Mouse (Mus musculus) left cerebral cortex, adult 2 months (tissue): Measurements from ENCODE around the gene Bora. TPM values are rescaled to one million over a fixed set of nuclear protein-coding genes. Genes with fewer than 3 reads are reported as not detected.

Experiments used
- DNase-seq, 2 experiments: peaks; one replicate each; pipeline ENCODE4 v3.0.0; 2021 to 2022; ENCODE audit warnings: low spot score in 2 of 2, mixed read lengths in 1 of 2; ENCODE audit errors: extremely low spot score in 1 of 2
- H3K27ac ChIP-seq: fragments of 200-600 bp; 2 replicates; pipeline ENCODE4 v1.8.1; 2022
- H3K4me3 ChIP-seq: fragments of 200-600 bp; 2 replicates; pipeline ENCODE4 v1.8.1; 2022
- CTCF ChIP-seq: fragments of 200-600 bp; IDR thresholded peaks from 2 replicates; pipeline ENCODE4 v1.8.1; 2022; ENCODE audit warnings: antibody characterized with exemption, mild to moderate bottlenecking, moderate library complexity
- intact Hi-C: fragments of 180-260 bp; cut with DNase I; formaldehyde crosslinking; loops from one replicate; pipeline ENCODE4 v1.15.1; 2025
- total RNA-seq, 2 experiments: library from RNA; stranded (reverse); gene quantifications; 2 replicates each; pipeline ENCODE4 v1.2.3; 2021

Gene Bora
- total RNA-seq, 2 experiments from 2014 or later = 2.6 to 4.1 TPM

GRCm38 (mm10) chr14:99099267-99099966 is 53.4 kb downstream of the Bora start, which contains the start of the genes Pibf1 and Dis3:
Gene Pibf1, plus strand, starts transcription at chr14:99099424.
Gene Dis3, minus strand, starts transcription at chr14:99099770.
- intact Hi-C loops = loop anchor here (2.0 kb wide), 2 partner anchors 53 to 69 kb away; partner anchors contain the start of genes Bora and Mzt1
- H3K27ac ChIP-seq = peak within 1 kb of the TSS; percentile 55
- no peak; the same call in 1 of the 2 replicates for TF ChIP-seq CTCF
- peak within 1 kb of the TSS; percentile 82 for H3K4me3 ChIP-seq
- DNase-seq = peak; percentile 99

DNA sequence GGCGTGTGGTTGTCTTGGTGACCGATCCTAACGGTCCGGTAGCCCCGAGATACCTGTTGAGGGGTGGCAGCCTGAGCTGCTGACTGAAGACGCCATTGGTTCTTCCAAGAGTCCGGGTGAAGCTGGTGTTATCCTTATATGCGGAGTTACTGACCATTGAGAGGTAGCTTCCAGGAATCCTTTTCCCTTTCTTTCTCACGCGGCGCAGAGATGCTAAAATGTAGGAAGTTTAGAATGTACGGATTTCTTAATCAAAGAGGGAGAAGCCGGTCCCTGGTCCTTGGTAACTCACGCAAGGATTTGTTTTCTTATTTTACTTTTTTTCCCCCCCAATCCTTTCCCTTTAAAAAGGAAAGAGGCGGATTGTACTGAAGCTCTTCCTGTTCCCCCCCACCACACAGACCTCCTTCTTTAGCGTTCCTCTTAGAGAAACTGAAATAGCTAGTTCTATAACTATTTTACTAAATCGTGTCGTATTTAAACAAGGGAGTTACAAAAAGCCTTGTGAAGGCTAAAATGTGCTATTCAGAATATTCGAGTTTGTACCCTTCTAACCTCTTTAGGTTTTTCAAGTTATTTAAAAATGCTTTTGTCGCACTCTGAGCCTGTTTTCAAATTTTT is 54.1 kb downstream of the Bora start:
- TF ChIP-seq CTCF = no peak
- peak overlapping the region; percentile 82 for H3K4me3 ChIP-seq
- DNase-seq = no peak
- H3K27ac ChIP-seq = peak overlapping the region; percentile 54; the same call in 1 of the 2 replicates
- intact Hi-C loops = loop anchor here (2.0 kb wide), 2 partner anchors 53 to 69 kb away; partner anchors contain the start of genes Bora and Mzt1

DNA sequence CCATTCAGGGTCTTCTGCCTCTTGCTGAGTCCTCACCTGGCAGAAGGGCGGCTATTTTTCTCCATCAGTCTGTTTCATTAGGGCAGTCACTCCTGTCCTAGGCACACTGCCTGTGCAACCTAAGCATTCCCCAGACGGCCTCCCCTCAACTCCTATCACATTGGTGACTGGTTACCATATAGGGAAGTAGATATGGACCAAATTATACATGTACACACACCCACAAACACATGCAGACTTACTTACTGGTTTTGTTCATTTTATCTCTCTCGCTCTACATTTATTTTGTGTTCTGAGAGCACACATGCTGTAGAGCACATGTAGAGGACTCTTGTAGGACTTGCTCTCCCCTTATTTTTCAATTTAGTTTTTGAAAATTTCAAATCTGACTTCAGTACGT is 57.0 kb downstream of the Bora start:
- no peak overlapping the region for H3K27ac ChIP-seq
- TF ChIP-seq CTCF = no peak
- H3K4me3 ChIP-seq = no peak overlapping the region
- DNase-seq = no peak
- intact Hi-C loops = no loop called here

DNA sequence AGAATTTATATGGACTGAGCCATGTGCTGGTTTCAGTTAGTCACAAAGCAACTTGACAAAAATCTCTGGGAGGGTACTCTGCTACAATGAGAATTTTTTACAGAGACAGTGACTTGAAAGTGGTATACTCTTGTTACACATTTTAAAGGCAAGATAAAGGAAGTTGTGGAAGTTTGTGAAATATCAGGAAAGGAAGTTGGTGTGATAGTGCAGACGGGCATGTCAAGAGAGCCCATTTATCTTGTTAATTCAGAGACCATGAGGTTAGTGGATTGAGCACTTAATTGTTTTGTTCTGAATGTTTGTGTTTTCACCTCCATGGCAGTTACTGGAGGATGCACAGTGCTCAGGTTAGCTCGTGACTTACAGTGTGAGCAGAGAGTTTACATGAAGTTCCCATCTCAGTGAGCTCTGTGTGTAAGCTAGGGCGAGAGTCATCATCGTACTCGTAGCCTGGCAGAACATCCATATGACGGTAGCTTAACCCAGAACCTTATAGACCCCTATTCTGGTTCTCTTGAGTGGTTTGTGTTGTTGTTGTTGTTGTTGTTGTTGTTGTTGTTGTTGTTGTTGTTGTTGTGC is 58.6 kb downstream of the Bora start:
- Histone ChIP-seq H3K4me3 (no peak overlapping the region), H3K27ac (no peak overlapping the region)
- TF ChIP-seq CTCF = no peak
- DNase-seq = no peak
- intact Hi-C loops = no loop called here

DNA sequence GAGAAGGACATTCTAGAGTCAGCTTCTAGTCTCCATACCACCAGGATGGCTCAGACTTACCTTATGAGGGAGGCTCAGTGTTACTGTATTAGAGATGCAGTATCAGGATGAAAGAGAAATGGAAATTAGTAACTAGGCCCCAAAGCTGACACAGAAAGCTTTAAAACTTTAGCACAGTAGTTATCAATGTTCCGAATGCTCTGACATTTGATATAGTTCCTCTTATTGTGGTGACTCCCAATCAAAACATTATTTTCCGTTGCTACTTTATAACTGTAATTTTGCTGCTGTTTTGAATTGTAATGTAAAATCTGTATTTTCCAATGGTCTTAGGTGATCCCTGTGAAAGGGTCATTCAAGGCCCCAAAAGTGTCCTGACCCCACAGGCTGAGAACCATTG is 60.6 kb downstream of the Bora start:
- no peak for DNase-seq
- TF ChIP-seq CTCF = no peak
- intact Hi-C loops = no loop called here
- Histone ChIP-seq H3K4me3 (no peak overlapping the region), H3K27ac (no peak overlapping the region)

GRCm38 (mm10) chr14:99107631-99108187 is 61.7 kb downstream of the Bora start:
- no peak for DNase-seq
- intact Hi-C loops = no loop called here
- no peak overlapping the region for H3K27ac ChIP-seq
- no peak overlapping the region for H3K4me3 ChIP-seq
- TF ChIP-seq CTCF = no peak

DNA sequence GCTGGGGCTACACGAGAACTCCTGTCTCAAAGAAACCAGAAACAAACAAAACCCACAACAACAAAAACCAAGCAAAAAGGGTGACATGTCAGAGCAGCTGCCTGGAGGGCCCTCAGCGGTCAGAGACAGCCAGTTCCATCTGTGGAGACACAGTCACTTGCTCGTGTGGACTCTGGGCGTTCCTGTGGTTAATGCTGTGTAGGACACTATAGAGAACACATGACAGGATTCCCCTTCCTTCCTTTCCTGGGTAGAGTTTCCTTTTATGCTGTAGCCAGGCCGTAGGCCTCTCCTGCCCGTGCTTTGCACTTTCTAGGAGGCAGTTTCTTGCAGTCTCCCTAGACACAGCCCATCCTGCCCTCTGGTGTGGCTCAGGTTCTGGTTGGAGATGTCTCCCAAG is 62.7 kb downstream of the Bora start:
- H3K27ac ChIP-seq = no peak overlapping the region
- no peak for DNase-seq
- intact Hi-C loops = no loop called here
- no peak overlapping the region for H3K4me3 ChIP-seq
- no peak for TF ChIP-seq CTCF

GRCm38 (mm10) chr14:99117576-99117975 is 71.6 kb downstream of the Bora start:
- DNase-seq = no peak
- TF ChIP-seq CTCF = peak; percentile 38
- H3K4me3 ChIP-seq = no peak overlapping the region
- H3K27ac ChIP-seq = no peak overlapping the region
- intact Hi-C loops = no loop called here

DNA sequence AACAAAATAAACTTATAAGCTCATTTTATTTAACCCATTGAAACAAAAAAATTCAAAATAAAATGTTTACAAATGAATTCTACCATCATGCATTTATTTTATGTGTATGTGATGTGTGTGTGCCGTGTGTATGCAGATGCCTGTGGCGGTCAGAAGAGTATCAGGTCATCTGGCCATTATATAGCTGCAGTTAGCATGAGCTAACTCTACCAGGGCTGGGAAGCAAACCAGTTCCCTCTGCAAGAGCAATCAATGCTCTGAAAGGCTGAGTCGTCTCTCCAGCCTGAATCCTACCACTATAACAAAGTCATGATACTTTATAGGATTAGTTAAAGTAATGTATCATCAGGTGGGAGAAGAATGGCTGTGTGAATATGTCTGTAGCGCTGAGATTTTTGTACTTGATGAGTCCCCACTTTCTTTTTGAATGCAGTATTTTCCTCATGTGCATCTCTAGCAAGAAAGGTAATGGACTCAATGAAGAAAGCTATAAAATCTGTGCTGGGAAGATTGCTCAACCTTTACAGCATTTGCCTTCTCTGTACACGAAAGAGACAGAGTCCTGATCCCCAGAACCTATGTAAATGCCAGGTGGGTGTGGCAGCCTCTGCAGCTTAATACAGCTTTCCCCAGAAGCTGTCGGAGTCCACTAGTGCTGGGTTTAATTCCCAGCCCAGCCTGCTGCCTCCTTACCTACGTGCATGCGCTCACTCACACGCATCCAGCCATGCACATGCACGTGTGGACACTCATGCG is 75.7 kb downstream of the Bora start:
- no peak for DNase-seq
- intact Hi-C loops = no loop called here
- TF ChIP-seq CTCF = no peak
- Histone ChIP-seq H3K4me3 (no peak overlapping the region), H3K27ac (no peak overlapping the region)

DNA sequence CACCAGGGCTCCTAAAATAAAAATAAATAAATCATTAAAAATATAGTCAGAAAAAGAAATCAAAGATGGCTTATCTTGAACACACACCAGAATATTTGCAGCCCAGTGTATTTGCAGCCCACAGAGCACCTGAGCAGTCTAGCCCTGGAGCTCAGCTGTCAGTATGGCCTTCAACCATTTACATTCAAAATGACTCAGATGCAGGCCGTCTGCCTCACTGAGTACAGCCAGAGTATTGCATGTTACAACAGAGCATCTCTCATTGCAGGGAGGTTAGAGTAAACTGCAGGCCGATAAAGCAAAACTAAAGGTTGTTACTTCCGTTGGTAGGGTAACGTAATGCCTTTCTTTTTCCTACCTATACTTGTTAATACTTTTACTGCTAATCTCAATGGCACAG is 78.1 kb downstream of the Bora start:
- DNase-seq = no peak
- no peak overlapping the region for H3K27ac ChIP-seq
- TF ChIP-seq CTCF = no peak
- no peak overlapping the region for H3K4me3 ChIP-seq
- intact Hi-C loops = no loop called here

Other genes starting within 250 kb of the Bora start
- 1 to 10 TPM in 1 of 2 experiments, not detected in 1; 3.2 TPM for gene Rpl36a-ps1, start 51.9 kb upstream of the Bora start, total RNA-seq
- gene Mzt1, start 88 bp upstream of the Bora start, total RNA-seq = 10 to 100 TPM; 65.5 to 67.0 TPM
- 10 to 100 TPM; 13.6 to 15.0 TPM for gene Pibf1, start 53.2 kb downstream of the Bora start, total RNA-seq
- 10 to 100 TPM; 17.7 to 18.7 TPM for gene Dis3, start 53.5 kb downstream of the Bora start, total RNA-seq